Mouse (Mus musculus) liver, adult (tissue): ENCODE data around the gene Cracr2b.
A peak's percentile ranks its signal among the peaks of the same experiment; 100 is the strongest.

Experiments
- GATA4 ChIP-seq: IDR thresholded peaks from 2 replicates; pipeline ENCODE4 v1.6.1; 2014; ENCODE audit warnings: mild to moderate bottlenecking, low read length; ENCODE audit not compliant: insufficient replicate concordance

Cracr2b gene

DNA sequence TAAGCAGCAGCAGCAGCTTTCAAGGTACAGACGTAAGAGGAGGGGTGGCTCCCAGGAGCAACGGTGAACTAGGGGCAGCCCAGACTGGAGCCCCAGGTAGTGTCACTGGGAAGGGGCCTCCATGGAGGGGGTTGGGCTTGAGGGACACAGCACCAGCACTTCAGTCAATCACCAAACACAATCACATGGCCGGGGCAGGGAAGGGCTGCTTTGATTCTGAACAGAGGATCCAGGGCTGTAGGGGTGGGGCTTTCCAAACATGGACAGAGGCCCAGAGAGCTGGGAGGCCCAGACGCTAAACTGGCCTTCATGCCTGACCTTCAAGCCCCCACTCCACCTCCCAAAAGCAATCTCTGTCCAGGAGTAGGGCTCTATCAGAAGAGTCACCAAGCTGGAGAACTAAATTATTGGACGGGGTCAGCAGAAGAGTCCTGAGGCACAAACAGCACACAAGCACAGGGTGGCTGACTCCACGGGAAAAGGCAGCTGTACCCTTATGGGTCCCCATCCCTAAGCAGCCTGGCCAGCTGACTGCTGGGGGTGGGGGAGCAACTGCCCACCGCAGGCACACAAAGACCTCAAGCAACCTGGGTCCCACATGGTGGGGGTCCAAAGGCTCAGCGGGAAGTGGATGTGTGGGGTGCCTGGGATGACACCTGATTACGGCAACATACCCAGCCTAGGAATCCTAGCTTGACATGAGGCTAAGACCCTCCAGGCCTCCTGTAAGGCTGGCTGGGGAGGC is 30.9 kb upstream of the Cracr2b start:
- no peak for TF ChIP-seq GATA4

DNA sequence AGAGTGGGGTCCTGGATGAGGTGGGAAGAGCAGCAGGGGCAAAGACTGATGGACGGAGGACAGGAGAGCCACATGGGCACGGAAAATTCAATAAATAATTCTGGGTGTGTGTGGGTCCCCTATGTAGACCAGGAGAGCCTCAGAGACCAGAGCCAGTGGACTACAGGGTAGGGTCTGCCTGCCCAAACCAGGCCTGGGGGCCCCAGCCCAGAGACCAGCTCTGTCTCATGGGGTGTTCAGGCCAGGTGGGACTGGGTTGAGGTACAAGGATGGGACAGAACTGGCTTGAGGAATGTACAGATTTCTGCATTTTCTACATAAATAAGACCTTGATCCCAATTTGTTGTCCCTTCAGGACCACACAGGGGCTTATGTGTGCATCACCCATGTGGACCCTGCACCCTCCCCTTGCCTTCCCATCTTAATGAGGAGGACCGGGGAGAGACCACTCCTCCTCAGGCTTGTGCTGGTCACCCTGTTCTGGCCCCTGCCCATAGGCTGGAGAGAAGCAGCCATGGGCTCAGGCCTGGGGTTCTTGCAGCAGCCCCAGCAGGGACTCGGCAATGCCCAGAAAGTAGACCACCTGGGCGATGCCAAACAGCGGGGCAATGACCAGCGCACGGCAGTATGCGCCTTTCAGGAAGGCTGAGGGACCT is 30.2 kb upstream of the Cracr2b start:
- TF ChIP-seq GATA4 = no peak

DNA sequence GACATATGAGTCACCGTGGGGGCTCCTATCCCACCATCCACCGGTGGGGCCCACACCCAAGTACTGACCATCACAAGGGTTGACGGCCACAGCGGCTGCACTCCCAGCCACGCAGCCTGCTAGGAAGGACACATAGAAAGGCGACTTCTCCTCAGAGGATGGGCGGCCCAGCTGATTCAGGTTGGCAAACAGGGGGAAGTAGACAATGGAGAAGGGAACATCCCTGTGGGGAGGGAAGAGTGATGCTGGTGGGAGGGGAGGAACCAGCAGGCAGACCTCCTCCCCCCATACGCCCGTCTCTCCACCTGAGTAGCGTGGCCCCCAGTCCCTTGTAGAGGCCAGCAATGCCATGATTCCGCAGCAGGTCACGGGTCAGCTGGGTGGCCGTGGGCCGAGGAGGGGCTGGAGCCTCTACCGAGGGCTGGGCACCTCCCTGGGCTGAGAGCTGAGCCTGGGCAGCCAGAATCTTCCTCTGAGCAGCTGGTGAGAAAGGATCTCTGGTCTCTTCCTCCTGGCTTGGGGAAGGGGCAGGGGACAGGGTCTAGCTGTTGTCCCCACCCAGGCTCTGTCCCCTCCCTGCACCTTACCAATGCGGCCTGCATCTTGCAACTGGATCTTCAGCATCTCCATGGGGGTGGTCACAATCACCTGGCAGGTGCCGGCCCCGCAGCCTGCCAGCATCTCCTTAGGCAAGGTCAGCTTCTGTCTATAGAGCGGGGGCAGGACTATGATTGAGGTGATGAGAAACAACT is 29.3 kb upstream of the Cracr2b start:
- no peak for TF ChIP-seq GATA4

DNA sequence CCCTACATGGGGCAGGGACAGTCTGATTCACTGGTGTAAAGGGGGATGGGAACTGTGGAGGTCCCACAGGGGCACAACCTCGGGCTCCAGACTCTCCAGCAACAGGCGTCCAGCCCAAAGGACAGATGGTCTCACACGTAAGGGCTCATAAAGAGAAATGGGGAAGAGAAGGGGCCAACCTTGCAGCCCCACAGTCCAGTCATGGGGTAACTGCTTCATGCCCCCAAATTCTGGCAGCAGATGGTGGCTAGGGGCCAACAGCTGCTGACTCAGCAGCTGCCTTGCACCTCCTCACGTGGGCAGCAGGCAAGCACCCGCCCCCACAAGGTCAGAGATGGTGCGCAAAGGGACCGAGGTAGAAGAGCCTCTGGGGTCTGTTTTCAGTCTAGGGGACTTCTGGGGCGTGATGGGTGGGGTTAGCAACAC is 28.7 kb upstream of the Cracr2b start:
- TF ChIP-seq GATA4 = no peak

DNA sequence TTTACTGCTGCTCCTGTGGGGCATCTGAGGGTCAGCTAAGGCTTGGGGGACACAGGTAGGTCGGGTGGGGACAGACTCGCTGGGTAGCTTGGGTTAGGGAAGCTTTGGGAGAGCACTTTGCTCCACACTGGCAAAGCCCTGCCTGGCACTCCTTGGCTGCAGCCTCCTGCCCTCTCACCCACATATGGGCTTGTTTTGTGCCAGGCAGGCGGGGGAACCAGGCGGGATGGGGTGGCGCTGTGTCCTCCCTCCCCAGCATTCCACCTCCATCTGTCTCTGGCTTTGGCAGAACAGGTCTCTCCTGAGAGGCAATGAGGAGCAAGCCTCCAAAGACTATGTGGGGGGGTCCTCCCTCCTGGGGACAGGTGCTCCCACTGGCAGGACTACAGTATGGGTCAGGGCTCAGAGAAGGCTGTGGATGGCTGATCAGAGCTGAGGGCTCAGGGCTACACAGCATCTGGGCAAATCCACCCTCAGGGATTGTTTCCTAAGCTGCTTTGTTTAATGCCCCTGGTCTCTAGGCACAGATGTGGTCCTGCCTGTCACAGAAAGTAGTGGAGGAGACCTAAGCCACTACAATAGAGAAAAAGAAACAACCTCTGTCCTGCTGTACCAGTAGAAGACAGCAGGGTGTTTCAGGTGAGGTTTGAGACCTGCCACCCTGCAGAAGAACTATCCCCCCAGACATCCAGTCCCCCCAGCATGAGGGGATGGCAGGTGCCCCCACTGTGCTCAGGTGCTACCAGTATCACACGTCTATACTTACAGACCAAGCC is 28.0 kb upstream of the Cracr2b start:
- TF ChIP-seq GATA4 = no peak

DNA sequence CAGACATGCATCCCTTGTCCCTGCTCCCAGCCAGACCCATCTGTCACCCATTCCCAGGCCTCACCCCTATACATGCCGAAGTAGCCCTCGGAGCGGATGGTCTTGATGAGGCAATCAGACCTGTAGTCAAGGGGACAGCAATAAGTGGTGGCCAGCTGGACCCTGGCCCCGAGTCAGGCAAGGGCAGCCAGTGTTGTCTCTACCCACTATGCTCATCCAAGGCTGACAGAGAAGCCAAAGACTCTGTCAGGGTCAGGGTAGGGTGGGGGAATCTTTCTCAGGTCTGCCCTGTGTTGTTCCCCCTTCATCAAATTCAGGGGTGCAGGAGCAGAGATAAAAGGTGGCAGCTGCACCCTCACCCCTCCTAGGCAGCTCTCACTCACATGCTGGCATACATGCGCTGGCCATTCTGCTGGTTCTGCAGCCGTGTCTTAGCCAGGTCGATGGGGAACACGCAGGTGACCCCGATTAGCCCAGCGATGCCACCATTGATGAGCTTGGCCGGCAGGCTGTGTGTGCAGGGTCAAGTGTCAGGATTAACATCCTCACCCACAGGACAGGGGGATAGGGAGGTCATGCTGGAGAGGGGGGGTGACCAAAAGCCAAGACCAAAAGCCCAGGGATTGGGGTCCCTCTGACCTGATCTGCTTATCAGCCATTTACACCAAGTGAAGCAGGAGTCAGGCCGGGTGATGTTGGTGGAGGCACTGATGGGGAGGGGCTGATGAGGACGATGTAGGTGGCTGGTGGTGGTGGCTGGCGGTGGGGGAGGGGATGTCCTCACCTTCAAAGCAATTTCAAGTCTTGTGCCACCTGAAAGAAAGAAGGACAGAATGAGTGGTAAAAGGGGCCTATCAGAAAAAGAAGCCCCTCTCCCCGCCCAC is 27.1 kb upstream of the Cracr2b start:
- no peak for TF ChIP-seq GATA4

DNA sequence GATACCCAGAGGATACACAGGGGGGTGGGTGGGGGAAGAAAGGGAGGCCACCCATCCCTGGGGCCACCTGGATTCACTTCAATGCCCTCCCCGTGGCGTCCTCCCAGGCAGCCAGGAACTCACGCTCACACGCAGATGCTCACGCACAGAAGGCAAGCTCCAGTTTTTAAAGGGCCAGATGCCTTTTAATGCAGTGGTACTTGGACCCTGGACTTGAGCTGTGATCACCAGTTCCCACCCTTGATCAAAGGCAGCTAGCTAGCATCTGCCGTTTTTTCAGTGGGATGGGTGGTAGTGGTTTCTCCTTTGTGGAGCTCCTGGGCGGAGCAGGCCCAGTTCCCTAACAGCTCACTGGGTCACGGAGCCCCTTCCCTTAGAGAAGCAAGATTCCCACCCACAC is 26.4 kb upstream of the Cracr2b start:
- TF ChIP-seq GATA4 = no peak

DNA sequence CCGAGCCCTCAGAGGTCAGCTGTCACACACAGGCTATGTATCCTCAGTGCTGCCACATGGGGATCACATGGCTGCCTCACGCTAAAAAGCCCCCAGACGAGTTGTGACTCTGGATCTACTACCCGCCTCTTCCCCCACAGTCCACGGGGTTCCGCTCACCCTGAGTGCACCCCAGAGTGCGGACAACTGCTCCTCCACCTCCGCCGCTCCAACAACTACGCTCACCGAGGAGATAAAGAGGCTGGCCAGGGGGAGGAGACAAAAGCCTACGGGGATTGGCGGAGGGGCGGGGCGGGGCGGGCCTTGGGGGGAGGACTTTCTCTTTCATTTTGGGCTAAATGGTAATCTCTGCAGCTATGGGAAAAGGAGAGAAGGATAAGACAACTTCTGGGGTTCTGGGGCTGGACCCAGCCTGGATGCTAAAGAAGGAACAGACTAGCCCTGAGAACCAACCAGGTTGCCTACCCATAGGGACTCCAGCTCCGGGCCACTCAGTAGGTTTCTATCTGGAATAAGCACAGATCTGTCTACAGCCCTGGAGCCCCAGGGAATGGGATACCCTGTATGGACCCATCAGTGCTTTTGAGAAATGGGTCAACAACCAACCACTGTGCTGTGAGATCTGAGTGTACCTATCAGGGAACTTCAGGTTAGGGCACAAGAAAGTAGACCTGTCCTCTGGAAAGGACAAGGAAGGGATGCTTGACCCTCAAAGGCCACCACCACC is 25.6 kb upstream of the Cracr2b start:
- TF ChIP-seq GATA4 = peak; percentile 37; the same call in 1 of the 2 replicates

DNA sequence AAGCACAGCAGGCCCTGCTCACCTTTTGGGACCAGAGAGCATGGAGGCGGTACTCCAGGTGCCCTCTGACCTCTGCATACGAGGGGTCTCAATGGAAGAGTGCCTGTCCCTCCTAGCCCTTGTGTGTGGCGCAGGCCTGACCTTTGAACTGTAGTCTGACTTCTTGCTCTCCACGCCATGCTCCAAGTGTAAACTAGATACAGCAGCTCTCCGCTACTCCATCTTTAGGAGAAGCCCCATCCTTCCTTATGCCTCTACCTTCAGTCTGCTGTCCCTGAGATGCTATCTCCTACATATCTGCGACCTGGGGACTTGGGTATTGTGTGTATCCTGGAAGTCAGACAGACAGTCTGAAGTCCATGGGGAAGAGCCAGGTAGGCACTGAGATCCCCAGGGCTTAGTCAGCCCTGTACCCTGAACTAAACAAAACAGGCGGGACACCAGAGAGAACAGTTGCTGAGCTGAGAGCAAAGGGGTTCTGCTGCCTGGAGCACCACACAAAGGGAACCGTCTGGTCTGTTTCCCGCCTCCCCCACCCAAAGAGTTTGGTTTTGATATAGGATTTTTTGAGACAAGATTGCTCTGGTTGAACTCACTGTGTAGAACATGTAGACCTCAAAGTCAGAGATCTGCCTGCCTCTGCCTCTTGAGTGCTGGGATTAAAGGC is 24.9 kb upstream of the Cracr2b start:
- TF ChIP-seq GATA4 = no peak

DNA sequence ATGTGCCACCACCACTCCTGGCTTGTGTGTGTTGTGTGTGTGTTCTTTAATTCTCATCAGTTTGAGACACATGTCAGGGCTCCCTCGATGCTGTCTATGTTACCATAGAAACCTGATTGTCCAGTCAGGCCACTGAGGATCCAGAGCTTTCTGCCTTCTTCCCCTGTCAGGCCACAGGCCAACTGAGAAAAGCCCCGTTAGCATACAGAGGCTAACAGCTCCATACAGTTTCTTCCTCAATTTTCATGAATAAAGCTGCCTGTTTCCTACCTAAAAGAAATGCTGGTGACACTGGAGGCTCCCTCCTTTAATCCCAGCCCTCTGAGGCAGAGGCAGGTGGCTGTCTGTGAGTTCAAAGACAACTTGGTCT is 24.4 kb upstream of the Cracr2b start:
- no peak for TF ChIP-seq GATA4

DNA sequence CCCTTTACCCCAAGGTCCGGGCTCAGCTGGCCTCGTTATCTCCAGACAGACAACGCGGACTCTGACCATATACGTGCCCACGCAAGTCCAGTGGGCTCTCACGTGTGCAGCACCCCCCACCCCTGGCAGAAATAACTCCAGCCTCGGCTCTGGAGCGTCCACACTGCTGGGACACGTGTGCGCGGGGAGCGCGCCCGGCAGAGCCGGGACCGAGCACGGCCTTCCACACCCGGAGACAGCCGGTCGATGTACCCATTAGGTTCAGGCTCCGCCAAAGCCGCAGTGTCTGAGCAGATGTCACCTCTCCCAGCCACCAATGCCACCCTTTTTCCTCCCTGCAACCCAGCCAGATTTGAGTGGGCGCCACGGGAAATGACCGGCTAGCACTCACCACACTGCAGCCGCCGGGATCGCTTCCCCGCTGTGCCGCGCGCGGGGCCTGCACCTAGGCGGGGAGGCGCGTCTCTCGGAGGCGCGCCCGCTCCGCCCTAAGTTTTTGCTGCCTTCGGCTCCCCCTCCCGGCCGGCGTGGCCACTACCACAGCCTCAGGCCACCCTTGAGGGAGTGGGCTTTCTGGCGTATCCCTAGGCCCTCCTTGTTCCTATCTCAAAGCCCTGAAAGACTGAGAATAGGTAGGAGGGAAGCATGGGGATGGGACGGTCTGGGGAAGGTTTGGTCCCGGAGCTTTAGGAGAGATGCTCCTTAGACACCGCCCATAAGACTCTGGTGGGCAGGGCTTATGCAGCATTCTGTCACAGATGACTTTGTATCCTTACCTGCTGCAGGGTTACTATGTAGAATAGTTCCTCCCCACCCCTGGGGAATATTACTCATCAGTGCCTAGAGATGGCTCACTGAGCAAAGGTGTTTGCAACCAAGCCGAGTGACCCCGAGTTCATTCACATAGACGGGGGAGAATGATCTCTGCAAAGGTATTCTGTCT is 23.4 kb upstream of the Cracr2b start, which contains the start of gene Slc25a22:
Slc25a22 (minus strand) TSS at position 715 of the 943 bp plus-strand sequence.
- peak; percentile 84; the same call in 1 of the 2 replicates for TF ChIP-seq GATA4
